Mouse (Mus musculus): ENCODE measurements around the gene Btbd9.

DNA sequence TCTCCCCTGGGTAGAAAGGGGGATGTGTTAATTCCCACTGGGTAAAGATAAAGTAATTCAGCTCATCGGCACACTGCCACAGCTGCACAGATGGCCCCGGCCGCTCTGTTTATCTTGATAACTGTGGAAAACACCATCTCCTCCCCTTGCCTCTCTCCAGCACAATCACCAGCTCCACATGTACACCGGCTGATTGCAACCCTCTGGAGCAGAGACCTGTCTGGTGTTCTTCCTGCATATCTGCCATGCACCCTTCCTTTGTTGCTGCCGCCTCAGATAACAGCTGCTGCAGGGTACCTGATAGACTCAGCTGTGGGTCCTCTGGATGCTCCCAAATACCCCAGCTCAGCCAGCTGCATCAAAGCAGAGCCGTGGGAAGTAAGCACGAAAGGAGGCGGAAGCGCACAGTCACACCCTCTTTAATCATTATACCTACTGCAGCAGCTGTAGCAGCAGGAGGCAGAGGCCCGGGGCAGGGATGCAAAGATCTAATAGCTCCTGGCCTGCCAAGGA, 229.1 kb downstream of the Btbd9 start:
- TF ChIP-seq CTCF (IDR thresholded peaks at IDR 0.05; ENCODE audit: low read depth, low read length) (no peak), POLR2A (IDR thresholded peaks at IDR 0.05; ENCODE audit: extremely low read depth, insufficient read depth, low read length) (no peak)
